Mouse (Mus musculus): ENCODE results near the gene Cnbd2. TPM values are rescaled to one million over a fixed set of nuclear protein-coding genes. Genes with fewer than 3 reads are reported as not detected.

Gene Cnbd2
- total RNA-seq (2023), result 10 to 100 TPM in 1 of 2 experiments, 1 to 10 TPM in 1; 6.0 to 11.6 TPM

DNA sequence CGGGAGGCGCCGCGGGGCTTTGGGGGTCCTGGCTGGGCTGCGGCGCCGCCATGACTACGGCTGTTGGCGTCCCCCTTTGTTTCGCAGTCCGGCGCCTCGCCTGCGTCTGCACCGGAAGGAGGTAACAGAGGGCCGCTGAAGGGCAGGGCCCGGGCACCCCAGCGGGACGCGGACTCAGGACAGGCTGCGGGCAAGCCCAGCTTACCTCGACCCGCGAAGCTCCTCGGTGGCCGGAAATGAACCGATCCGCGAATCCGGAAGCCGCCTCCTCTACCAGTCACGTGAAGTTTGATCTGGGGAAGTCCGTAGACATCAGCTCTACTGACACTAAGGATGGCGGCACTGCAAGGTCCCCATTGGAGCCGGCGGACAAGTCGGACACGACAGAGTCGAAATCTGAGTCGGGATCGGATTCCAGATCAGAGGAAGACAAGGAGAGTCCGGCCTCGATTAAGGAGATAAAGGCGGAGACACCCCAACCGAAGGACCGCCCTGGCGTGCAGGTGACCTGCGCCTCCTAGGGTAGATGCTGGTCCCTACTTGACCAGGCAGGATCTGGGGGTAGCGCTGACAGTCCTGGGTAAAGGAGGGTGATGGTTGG is at the start of gene Cnbd2, which contains the start of gene Scand1:
Cnbd2 (plus strand) TSS at position 3 of the 601 bp plus-strand sequence.
Scand1 (minus strand) TSS at position 408 of the 601 bp plus-strand sequence.

DNA sequence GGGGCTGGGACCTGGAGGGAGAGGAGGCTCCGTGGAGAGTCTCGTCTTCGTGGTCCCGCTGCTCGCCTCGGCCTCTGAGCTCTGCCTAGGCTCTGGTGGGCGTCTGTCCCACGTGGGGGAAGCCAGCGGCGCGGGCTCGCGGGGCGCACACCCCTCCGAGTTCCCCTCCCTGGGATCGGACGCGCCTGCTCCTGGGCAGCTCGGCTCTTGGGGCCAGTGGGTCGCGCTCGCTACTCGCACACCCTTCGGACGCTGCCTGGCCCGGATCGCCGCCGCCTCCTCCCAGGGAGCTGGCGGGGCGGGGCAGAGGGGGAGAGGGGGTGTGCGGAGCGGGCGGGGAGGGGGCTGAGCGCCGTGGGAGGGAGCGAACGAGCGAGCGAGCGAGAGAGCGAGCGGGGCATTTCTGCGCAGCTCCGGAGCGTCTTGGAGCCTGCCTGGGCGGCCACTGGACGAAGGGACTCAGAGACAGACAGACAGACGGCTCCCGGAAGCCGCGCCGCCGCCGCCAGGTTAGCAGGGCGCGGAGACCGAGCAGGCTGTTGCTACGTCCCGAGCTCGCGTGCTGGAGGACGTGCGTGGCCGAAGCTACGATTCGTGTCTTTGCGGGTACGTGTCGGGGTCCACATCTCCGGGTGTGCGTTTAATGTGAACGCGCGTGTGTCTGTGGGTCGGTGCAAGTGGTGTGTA is 108.7 kb downstream of the Cnbd2 start, which contains the start of gene Epb41l1:
Epb41l1 (plus strand) TSS at position 216 of the 687 bp plus-strand sequence.

Other genes starting within 250 kb of the Cnbd2 start
- gene Spag4, start 247.1 kb upstream of the Cnbd2 start, total RNA-seq (2023), result 1 to 10 TPM; 4.9 to 5.0 TPM
- 10 to 100 TPM; 68.4 to 75.3 TPM for gene Cpne1, start 200.3 kb upstream of the Cnbd2 start, total RNA-seq (2023)
- 10 to 100 TPM; 36.8 to 44.8 TPM for gene Rbm12, start 200.3 kb upstream of the Cnbd2 start, total RNA-seq (2023)
- 10 to 100 TPM; 28.3 to 34.8 TPM for gene Gm28036, start 185.2 kb upstream of the Cnbd2 start, total RNA-seq (2023)
- 10 to 100 TPM; 64.2 to 91.4 TPM for gene Romo1, start 168.3 kb upstream of the Cnbd2 start, total RNA-seq (2023)
- gene Nfs1, start 168.1 kb upstream of the Cnbd2 start, total RNA-seq (2023), result 10 to 100 TPM; 38.8 to 40.7 TPM
- 1,000 to 10,000 TPM; 1,897 to 2,007 TPM for gene Rbm39, start 132.1 kb upstream of the Cnbd2 start, total RNA-seq (2023)
- gene Phf20, start 115.8 kb upstream of the Cnbd2 start, total RNA-seq (2023), result 10 to 100 TPM; 73.2 to 81.1 TPM
- gene Scand1, start 405 bp downstream of the Cnbd2 start, total RNA-seq (2023), result 100 to 1,000 TPM; 123 to 130 TPM
- gene Epb41l1, start 108.6 kb downstream of the Cnbd2 start, total RNA-seq (2023), result under 1 TPM in 1 of 2 experiments, not detected in 1; 0.09 TPM
- 10 to 100 TPM; 36.8 to 38.4 TPM for gene Aar2, start 235.3 kb downstream of the Cnbd2 start, total RNA-seq (2023)